Mouse (Mus musculus) lung, adult 2 months (tissue): ENCODE results near the gene Churc1.

Experiments used
- CTCF ChIP-seq: fragments of 200-500 bp; IDR thresholded peaks from 2 replicates; pipeline ENCODE4 v1.5.1; 2011; ENCODE audit warnings: mild to moderate bottlenecking, low read length, control low read depth; ENCODE audit not compliant: insufficient read depth
- POLR2A ChIP-seq: fragments of 200-500 bp; IDR thresholded peaks from 2 replicates; pipeline ENCODE4 v1.6.1; 2011; ENCODE audit warnings: low read depth, mild to moderate bottlenecking, control low read depth, low read length, borderline replicate concordance; ENCODE audit errors: extremely low read depth

DNA sequence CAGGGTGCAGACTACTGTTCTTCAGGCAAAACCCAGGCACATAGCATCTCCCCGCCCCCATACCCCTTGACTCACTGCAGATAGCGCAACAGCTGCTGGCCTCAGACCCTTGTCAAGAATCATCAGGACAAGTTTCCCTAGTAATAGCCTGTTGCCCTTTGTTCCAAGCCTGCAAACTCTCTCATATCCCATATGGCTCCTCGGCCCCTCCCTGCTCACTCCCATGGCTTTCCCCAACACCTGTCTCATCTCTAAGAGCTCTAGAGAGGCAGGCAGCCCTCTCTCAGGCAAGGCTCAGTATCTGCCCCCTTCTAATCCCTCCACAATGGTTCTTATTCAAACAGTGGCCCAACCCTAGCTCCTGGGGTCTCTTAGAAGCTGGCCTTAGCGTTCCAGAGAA lies 55.3 kb downstream of the Churc1 start:
- TF ChIP-seq POLR2A (no peak), CTCF (no peak)
